Mouse (Mus musculus): Measurements from ENCODE around the gene Mrpl45. TPM values are rescaled to one million over a fixed set of nuclear protein-coding genes. Genes with fewer than 3 reads are reported as not detected.
"Not testable (repeated sequence)": the region's sequence is repeated elsewhere in the genome, so short reads cannot be mapped to it uniquely, and the experiment has no call there.

Gene Mrpl45
- polyA plus RNA-seq, 1 experiment, result 48.5 TPM

GRCm38 (mm10) chr11:97352935-97353597 is 37.5 kb downstream of the Mrpl45 start:
- H3ac ChIP-seq (ENCODE audit: control insufficient read depth, insufficient read length, low read depth), result no peak overlapping the region
- no peaks in the 10 kb centered on the region for H3K36me3 ChIP-seq (ENCODE audit: control insufficient read depth, insufficient read depth)
- no peak overlapping the region for H3K4me3 ChIP-seq (ENCODE audit: insufficient read depth, poor library complexity, severe bottlenecking)
- peaks cover 4% of the 10 kb centered on the region for H3K27me3 ChIP-seq (ENCODE audit: control insufficient read depth, insufficient read depth, insufficient read length)
- H3K79me2 ChIP-seq (ENCODE audit: control insufficient read depth, insufficient read depth), result no peaks in the 10 kb centered on the region
- TF ChIP-seq USF1 (IDR thresholded peaks at IDR 0.05; ENCODE audit: low read depth), result no peak
- TF ChIP-seq MYOG (IDR thresholded peaks at IDR 0.05; ENCODE audit: control insufficient read depth, extremely low read depth, insufficient read length), result no peak
- no peak for TF ChIP-seq MAX (IDR thresholded peaks at IDR 0.05)
- TF ChIP-seq MYOD1 (IDR thresholded peaks at IDR 0.05; ENCODE audit: control insufficient read depth, insufficient read length, low read depth), result no peak
- H3K79me3 ChIP-seq (ENCODE audit: low read depth), result no peaks in the 10 kb centered on the region

- Histone ChIP-seq H3K79me3 (ENCODE audit: low read depth) (no peaks in the 10 kb centered on the region), H3K79me2 (ENCODE audit: control insufficient read depth, insufficient read depth) (no peaks in the 10 kb centered on the region), H3ac (ENCODE audit: control insufficient read depth, insufficient read length, low read depth) (no peak overlapping the region), H3K36me3 (ENCODE audit: control insufficient read depth, insufficient read depth) (no peaks in the 10 kb centered on the region), H3K27me3 (ENCODE audit: control insufficient read depth, insufficient read depth, insufficient read length) (peaks cover 4% of the 10 kb centered on the region), H3K4me3 (ENCODE audit: insufficient read depth, poor library complexity, severe bottlenecking) (no peak overlapping the region)
- TF ChIP-seq MYOD1 (IDR thresholded peaks at IDR 0.05; ENCODE audit: control insufficient read depth, insufficient read length, low read depth), result no peak
- no peak for TF ChIP-seq FOSL1 (IDR thresholded peaks at IDR 0.05; ENCODE audit: insufficient read depth, low read length, poor library complexity, severe bottlenecking)
- TF ChIP-seq CTCF (IDR thresholded peaks at IDR 0.05; ENCODE audit: control insufficient read depth, insufficient read depth, insufficient read length), result no peak
- TF ChIP-seq CEBPB (IDR thresholded peaks at IDR 0.05; ENCODE audit: low read depth), result no peak
- TF ChIP-seq MAX (IDR thresholded peaks at IDR 0.05), result no peak
- TF ChIP-seq MYOG (IDR thresholded peaks at IDR 0.05; ENCODE audit: control insufficient read depth, extremely low read depth, insufficient read length), result no peak
- no peak for TF ChIP-seq USF1 (IDR thresholded peaks at IDR 0.05; ENCODE audit: low read depth)
Observed at GRCm38 (mm10) chr11:97354646-97355045, 39.1 kb downstream of the Mrpl45 start.

- H3K4me3 ChIP-seq (ENCODE audit: insufficient read depth, poor library complexity, severe bottlenecking), result no peak overlapping the region
- no peaks in the 10 kb centered on the region for H3K79me2 ChIP-seq (ENCODE audit: control insufficient read depth, insufficient read depth)
- no peaks in the 10 kb centered on the region for H3K36me3 ChIP-seq (ENCODE audit: control insufficient read depth, insufficient read depth)
- H3K79me3 ChIP-seq (ENCODE audit: low read depth), result no peaks in the 10 kb centered on the region
- peaks cover 4% of the 10 kb centered on the region for H3K27me3 ChIP-seq (ENCODE audit: control insufficient read depth, insufficient read depth, insufficient read length)
- no peak overlapping the region for H3ac ChIP-seq (ENCODE audit: control insufficient read depth, insufficient read length, low read depth)
- TF ChIP-seq MAX (IDR thresholded peaks at IDR 0.05) (no peak), MYOG (IDR thresholded peaks at IDR 0.05; ENCODE audit: control insufficient read depth, extremely low read depth, insufficient read length) (no peak), CEBPB (IDR thresholded peaks at IDR 0.05; ENCODE audit: low read depth) (no peak), USF1 (IDR thresholded peaks at IDR 0.05; ENCODE audit: low read depth) (no peak), FOSL1 (IDR thresholded peaks at IDR 0.05; ENCODE audit: insufficient read depth, low read length, poor library complexity, severe bottlenecking) (no peak), MYOD1 (IDR thresholded peaks at IDR 0.05; ENCODE audit: control insufficient read depth, insufficient read length, low read depth) (no peak), CTCF (IDR thresholded peaks at IDR 0.05; ENCODE audit: control insufficient read depth, insufficient read depth, insufficient read length) (no peak)
Observed at GRCm38 (mm10) chr11:97355247-97355646, 39.7 kb downstream of the Mrpl45 start.

GRCm38 (mm10) chr11:97357663-97358062 is 42.1 kb downstream of the Mrpl45 start:
- H3ac ChIP-seq (ENCODE audit: control insufficient read depth, insufficient read length, low read depth); H3K79me3 ChIP-seq (ENCODE audit: low read depth); H3K79me2 ChIP-seq (ENCODE audit: control insufficient read depth, insufficient read depth); H3K36me3 ChIP-seq (ENCODE audit: control insufficient read depth, insufficient read depth); H3K4me3 ChIP-seq (ENCODE audit: insufficient read depth, poor library complexity, severe bottlenecking); H3K27me3 ChIP-seq (ENCODE audit: control insufficient read depth, insufficient read depth, insufficient read length): not testable (repeated sequence)
- TF ChIP-seq CTCF (IDR thresholded peaks at IDR 0.05; ENCODE audit: control insufficient read depth, insufficient read depth, insufficient read length), result peak; percentile 53

GRCm38 (mm10) chr11:97361948-97362648 is 46.6 kb downstream of the Mrpl45 start, which contains the start of gene Socs7:
Gene Socs7, plus strand, starts transcription at chr11:97362551.
- Histone ChIP-seq H3ac (ENCODE audit: control insufficient read depth, insufficient read length, low read depth) (peak within 1 kb of the TSS; percentile 94), H3K79me3 (ENCODE audit: low read depth) (peaks cover 33% of the 10 kb centered on the region), H3K4me3 (ENCODE audit: insufficient read depth, poor library complexity, severe bottlenecking) (peak within 1 kb of the TSS; percentile 75), H3K79me2 (ENCODE audit: control insufficient read depth, insufficient read depth) (peaks cover 46% of the 10 kb centered on the region), H3K36me3 (ENCODE audit: control insufficient read depth, insufficient read depth) (no peaks in the 10 kb centered on the region), H3K27me3 (ENCODE audit: control insufficient read depth, insufficient read depth, insufficient read length) (no peaks in the 10 kb centered on the region)
- TF ChIP-seq MAX (IDR thresholded peaks at IDR 0.05), result no peak
- TF ChIP-seq MYOD1 (IDR thresholded peaks at IDR 0.05; ENCODE audit: control insufficient read depth, insufficient read length, low read depth), result no peak
- TF ChIP-seq MYOG (IDR thresholded peaks at IDR 0.05; ENCODE audit: control insufficient read depth, extremely low read depth, insufficient read length), result no peak
- TF ChIP-seq USF1 (IDR thresholded peaks at IDR 0.05; ENCODE audit: low read depth), result no peak
- TF ChIP-seq CEBPB (IDR thresholded peaks at IDR 0.05; ENCODE audit: low read depth), result no peak
- no peak for TF ChIP-seq CTCF (IDR thresholded peaks at IDR 0.05; ENCODE audit: control insufficient read depth, insufficient read depth, insufficient read length)
- TF ChIP-seq FOSL1 (IDR thresholded peaks at IDR 0.05; ENCODE audit: insufficient read depth, low read length, poor library complexity, severe bottlenecking), result no peak

- Histone ChIP-seq H3K27me3 (ENCODE audit: control insufficient read depth, insufficient read depth, insufficient read length) (no peaks in the 10 kb centered on the region), H3K36me3 (ENCODE audit: control insufficient read depth, insufficient read depth) (no peaks in the 10 kb centered on the region), H3K4me3 (ENCODE audit: insufficient read depth, poor library complexity, severe bottlenecking) (peak overlapping the region; percentile 75), H3K79me2 (ENCODE audit: control insufficient read depth, insufficient read depth) (peaks cover 51% of the 10 kb centered on the region), H3ac (ENCODE audit: control insufficient read depth, insufficient read length, low read depth) (peak overlapping the region; percentile 94), H3K79me3 (ENCODE audit: low read depth) (peaks cover 36% of the 10 kb centered on the region)
- TF ChIP-seq MAX (IDR thresholded peaks at IDR 0.05) (no peak), FOSL1 (IDR thresholded peaks at IDR 0.05; ENCODE audit: insufficient read depth, low read length, poor library complexity, severe bottlenecking) (no peak), CEBPB (IDR thresholded peaks at IDR 0.05; ENCODE audit: low read depth) (no peak), USF1 (IDR thresholded peaks at IDR 0.05; ENCODE audit: low read depth) (no peak), MYOG (IDR thresholded peaks at IDR 0.05; ENCODE audit: control insufficient read depth, extremely low read depth, insufficient read length) (no peak), MYOD1 (IDR thresholded peaks at IDR 0.05; ENCODE audit: control insufficient read depth, insufficient read length, low read depth) (no peak), CTCF (IDR thresholded peaks at IDR 0.05; ENCODE audit: control insufficient read depth, insufficient read depth, insufficient read length) (no peak)
Observed at GRCm38 (mm10) chr11:97362649-97362942, 47.1 kb downstream of the Mrpl45 start.

Data from C2C12 (cell line).